Mouse (Mus musculus) Muller cell, postnatal 12 days (primary cell): Measurements from ENCODE around the gene Bicc1.

ENCODE experiments used
- DNase-seq: peaks from one replicate; pipeline ENCODE4 v3.0.0-alpha.2; 2015; ENCODE audit errors: inconsistent ontology term

Bicc1 gene

GRCm38 (mm10) chr10:71159676-71160235 lies at the start of gene Bicc1:
Gene Bicc1, minus strand, starts transcription at chr10:71159700.
- DNase-seq, result peak; percentile 66

GRCm38 (mm10) chr10:71201512-71201911 lies 42.0 kb upstream of the Bicc1 start:
- no peak for DNase-seq

GRCm38 (mm10) chr10:71200964-71201363 lies 41.5 kb upstream of the Bicc1 start:
- no peak for DNase-seq

GRCm38 (mm10) chr10:71198676-71199075 lies 39.2 kb upstream of the Bicc1 start:
- DNase-seq, result peak; percentile 19

- DNase-seq, result no peak
Observed at GRCm38 (mm10) chr10:71197036-71197785, 37.7 kb upstream of the Bicc1 start.

- DNase-seq, result no peak
Observed at GRCm38 (mm10) chr10:71195501-71195900, 36.0 kb upstream of the Bicc1 start.

- no peak for DNase-seq
Observed at GRCm38 (mm10) chr10:71194713-71195112, 35.2 kb upstream of the Bicc1 start.

- no peak for DNase-seq
Observed at GRCm38 (mm10) chr10:71193319-71193718, 33.8 kb upstream of the Bicc1 start.

- no peak for DNase-seq
Observed at GRCm38 (mm10) chr10:71192886-71193285, 33.4 kb upstream of the Bicc1 start.

- DNase-seq, result no peak
Observed at GRCm38 (mm10) chr10:71188681-71189080, 29.2 kb upstream of the Bicc1 start.

- DNase-seq, result no peak
Observed at GRCm38 (mm10) chr10:71185059-71185458, 25.6 kb upstream of the Bicc1 start.

- DNase-seq, result no peak
Observed at GRCm38 (mm10) chr10:71183339-71184031, 24.0 kb upstream of the Bicc1 start.

- DNase-seq, result no peak
Observed at GRCm38 (mm10) chr10:71181931-71182330, 22.4 kb upstream of the Bicc1 start.

- no peak for DNase-seq
Observed at GRCm38 (mm10) chr10:71181091-71181490, 21.6 kb upstream of the Bicc1 start.

GRCm38 (mm10) chr10:71180057-71180456 lies 20.6 kb upstream of the Bicc1 start:
- no peak for DNase-seq

- DNase-seq, result no peak
Observed at GRCm38 (mm10) chr10:71177201-71177600, 17.7 kb upstream of the Bicc1 start.

GRCm38 (mm10) chr10:71176341-71176740 lies 16.8 kb upstream of the Bicc1 start:
- no peak for DNase-seq

- no peak for DNase-seq
Observed at GRCm38 (mm10) chr10:71175280-71175679, 15.8 kb upstream of the Bicc1 start.

- no peak for DNase-seq
Observed at GRCm38 (mm10) chr10:71171414-71171813, 11.9 kb upstream of the Bicc1 start.

GRCm38 (mm10) chr10:71170771-71171170 lies 11.3 kb upstream of the Bicc1 start:
- DNase-seq, result no peak

GRCm38 (mm10) chr10:71169811-71170210 lies 10.3 kb upstream of the Bicc1 start:
- no peak for DNase-seq

GRCm38 (mm10) chr10:71169171-71169570 lies 9.7 kb upstream of the Bicc1 start:
- no peak for DNase-seq

- DNase-seq, result no peak
Observed at GRCm38 (mm10) chr10:71160449-71160848, 949 bp upstream of the Bicc1 start.
